Mouse (Mus musculus): ENCODE measurements around the gene Atp6ap1. TPM values are rescaled to one million over a fixed set of nuclear protein-coding genes. Genes with fewer than 3 reads are reported as not detected.

Atp6ap1 gene
- polyA plus RNA-seq, 1 experiment from 2014 or later: 142 TPM

- 10% methylated on average over 14 of the region's 22 CpGs for whole genome bisulfite sequencing
- peak within 1 kb of the TSS; percentile 54 for H3K4me3 ChIP-seq (ENCODE audit: low read length)
- peak; percentile 87 for ATAC-seq
- H3K9me3 ChIP-seq (ENCODE audit: control insufficient read depth, low read length): no peaks in the 10 kb centered on the region
- H3K27ac ChIP-seq (ENCODE audit: low read length): no peak within 1 kb of the TSS; the same call in 1 of the 2 replicates
- H3K4me1 ChIP-seq (ENCODE audit: control insufficient read depth, insufficient read depth, low read length): no peaks in the 10 kb centered on the region
- H3K9ac ChIP-seq (ENCODE audit: low read depth, low read length): peak within 1 kb of the TSS; percentile 60
- no peaks in the 10 kb centered on the region for H3K36me3 ChIP-seq (ENCODE audit: control insufficient read depth, insufficient read depth, low read length)
- H3K27me3 ChIP-seq (replicated peaks; ENCODE audit: control insufficient read depth, insufficient read depth, low read length): no peaks in the 10 kb centered on the region
- peak within 1 kb of the TSS; percentile 53 for H3K4me2 ChIP-seq (ENCODE audit: low read depth, low read length)
Observed at GRCm38 (mm10) chrX:74353467-74353770, 56.5 kb downstream of the Atp6ap1 start, which contains the start of gene Lage3. Lage3 (minus strand) TSS chrX:74353618.

Small RNA genes within 50 kb of the gene (microRNA-seq; reads per million reads assigned to microRNA genes)
- gene Mir7091: 1.6 reads per million
- 1.1 reads per million for gene Mir7092

Other genes with a start within 250 kb of the Atp6ap1 start
- not detected in 2 replicates for gene Opn1mw, start 169.6 kb upstream of the Atp6ap1 start, polyA plus RNA-seq (2015; fragmentation: Nextera tagmentation; extraction: Ambion mirVana)
- gene Mecp2, start 161.7 kb upstream of the Atp6ap1 start, polyA plus RNA-seq (2015; fragmentation: Nextera tagmentation; extraction: Ambion mirVana): 10.0 and 10.1 TPM in 2 replicates
- gene Tex28, start 129.3 kb upstream of the Atp6ap1 start, polyA plus RNA-seq (2015; fragmentation: Nextera tagmentation; extraction: Ambion mirVana): not detected in 2 replicates
- 0.05 TPM in 1 of 2 replicates, not detected in the other for gene Tktl1, start 119.8 kb upstream of the Atp6ap1 start, polyA plus RNA-seq (2015; fragmentation: Nextera tagmentation; extraction: Ambion mirVana)
- gene Flna, start 47.3 kb upstream of the Atp6ap1 start, polyA plus RNA-seq (2015; fragmentation: Nextera tagmentation; extraction: Ambion mirVana): 240 and 269 TPM in 2 replicates
- gene Emd, start 42.4 kb upstream of the Atp6ap1 start, polyA plus RNA-seq (2015; fragmentation: Nextera tagmentation; extraction: Ambion mirVana): 18.3 and 22.5 TPM in 2 replicates
- gene Rpl10, start 26.3 kb upstream of the Atp6ap1 start, polyA plus RNA-seq (2015; fragmentation: Nextera tagmentation; extraction: Ambion mirVana): 822 and 863 TPM in 2 replicates
- gene Taz, start 15.2 kb upstream of the Atp6ap1 start, polyA plus RNA-seq (2015; fragmentation: Nextera tagmentation; extraction: Ambion mirVana): 85.3 and 91.1 TPM in 2 replicates
- 12.4 and 14.5 TPM in 2 replicates for gene Dnase1l1, start 14.8 kb upstream of the Atp6ap1 start, polyA plus RNA-seq (2015; fragmentation: Nextera tagmentation; extraction: Ambion mirVana)
- 152 and 172 TPM in 2 replicates for gene Gdi1, start 7.9 kb downstream of the Atp6ap1 start, polyA plus RNA-seq (2015; fragmentation: Nextera tagmentation; extraction: Ambion mirVana)
- 67.5 and 69.8 TPM in 2 replicates for gene Fam50a, start 15.9 kb downstream of the Atp6ap1 start, polyA plus RNA-seq (2015; fragmentation: Nextera tagmentation; extraction: Ambion mirVana)
- gene Plxna3, start 32.0 kb downstream of the Atp6ap1 start, polyA plus RNA-seq (2015; fragmentation: Nextera tagmentation; extraction: Ambion mirVana): 5.8 and 6.2 TPM in 2 replicates
- 81.3 and 84.4 TPM in 2 replicates for gene Lage3, start 56.5 kb downstream of the Atp6ap1 start, polyA plus RNA-seq (2015; fragmentation: Nextera tagmentation; extraction: Ambion mirVana)
- gene Ubl4a, start 76.1 kb downstream of the Atp6ap1 start, polyA plus RNA-seq (2015; fragmentation: Nextera tagmentation; extraction: Ambion mirVana): 65.4 and 67.7 TPM in 2 replicates
- 16.9 and 17.6 TPM in 2 replicates for gene Slc10a3, start 76.3 kb downstream of the Atp6ap1 start, polyA plus RNA-seq (2015; fragmentation: Nextera tagmentation; extraction: Ambion mirVana)
- 30.6 and 34.6 TPM in 2 replicates for gene Fam3a, start 96.2 kb downstream of the Atp6ap1 start, polyA plus RNA-seq (2015; fragmentation: Nextera tagmentation; extraction: Ambion mirVana)
- 20.8 and 21.6 TPM in 2 replicates for gene Ikbkg, start 96.2 kb downstream of the Atp6ap1 start, polyA plus RNA-seq (2015; fragmentation: Nextera tagmentation; extraction: Ambion mirVana)
- gene G6pdx, start 132.1 kb downstream of the Atp6ap1 start, polyA plus RNA-seq (2015; fragmentation: Nextera tagmentation; extraction: Ambion mirVana): 41.3 and 46.1 TPM in 2 replicates
- not detected in 2 replicates for gene Gm6880, start 184.3 kb downstream of the Atp6ap1 start, polyA plus RNA-seq (2015; fragmentation: Nextera tagmentation; extraction: Ambion mirVana)

Data from intestine, embryonic 16.5 days (tissue).